Mouse (Mus musculus) embryonic fibroblast, embryonic 13.5 days (primary cell): ENCODE measurements around the gene Pold3.

Experiments used
- CTCF ChIP-seq: IDR thresholded peaks from 2 replicates; pipeline ENCODE4 v1.5.1; 2011; ENCODE audit warnings: mild to moderate bottlenecking, control low read depth, low read length, moderate library complexity, borderline replicate concordance; ENCODE audit not compliant: insufficient read depth
- POLR2A ChIP-seq: IDR thresholded peaks from 2 replicates; pipeline ENCODE4 v1.6.1; 2011; ENCODE audit warnings: low read depth, mild to moderate bottlenecking, control low read depth, low read length, moderate library complexity

DNA sequence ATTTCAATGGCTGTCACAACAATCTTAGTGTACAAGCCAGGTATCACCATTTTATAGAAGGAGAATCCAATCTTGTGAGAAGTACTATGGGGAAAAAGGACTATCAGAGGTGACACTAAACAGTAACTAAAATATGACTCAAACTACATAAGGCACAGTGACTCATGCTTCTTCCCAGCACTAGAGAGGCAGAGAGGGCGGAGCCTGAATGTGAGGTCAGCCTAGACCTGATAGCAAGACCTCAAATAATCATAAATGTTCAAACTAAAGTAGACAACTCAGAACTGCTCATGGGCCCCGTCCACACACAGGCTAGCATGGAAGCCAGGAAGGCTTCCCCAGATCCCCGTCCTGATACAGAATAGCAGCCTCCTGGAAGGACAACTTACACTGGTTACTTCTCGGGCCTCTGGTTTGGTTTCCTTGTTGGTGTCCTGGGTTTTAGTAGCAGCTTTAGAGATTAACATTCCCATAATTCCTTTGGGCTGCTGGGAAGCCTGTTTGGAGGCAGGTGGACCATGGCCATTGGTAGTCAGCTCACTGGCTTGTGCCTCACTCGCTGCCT, 21.3 kb downstream of the Pold3 start:
- TF ChIP-seq CTCF: no peak
- no peak for TF ChIP-seq POLR2A
